Mouse (Mus musculus) liver, embryonic 14.5 days (tissue): Measurements from ENCODE around the gene Lsamp. TPM values are rescaled to one million over a fixed set of nuclear protein-coding genes. Genes with fewer than 3 reads are reported as not detected.

Source experiments
- ATAC-seq: fragments of 200-750 bp; cut with Nextera tagmentation; 2 replicates; pipeline ENCODE4 v1.8.0; 2017; ENCODE audit warnings: moderate number of reproducible peaks, mild to moderate bottlenecking, moderate library complexity; ENCODE audit not compliant: insufficient read depth
- DNase-seq, 3 experiments: peaks; one replicate each; pipeline ENCODE4 v3.0.0-alpha.2; 2012 to 2013; ENCODE audit warnings: low read depth in 3 of 3, low spot score in 3 of 3
- H3K27ac ChIP-seq: fragments of 300-500 bp; sonication (generic); 2 replicates; pipeline ENCODE4 v1.5.1; 2014; ENCODE audit warnings: moderate library complexity, mild to moderate bottlenecking, control low read depth, inconsistent platforms
- H3K27me3 ChIP-seq: fragments of 300-500 bp; sonication (generic); 2 replicates; pipeline ENCODE4 v1.6.1; 2014; ENCODE audit warnings: mild to moderate bottlenecking, low read length, moderate library complexity; ENCODE audit not compliant: control insufficient read depth, insufficient read depth
- H3K36me3 ChIP-seq: fragments of 300-500 bp; sonication (generic); replicated peaks from 2 replicates; pipeline ENCODE4 v1.6.1; 2014; ENCODE audit warnings: low read depth; ENCODE audit not compliant: control insufficient read depth, insufficient read depth
- H3K4me1 ChIP-seq, 2 experiments: fragments of 200-500 bp in 1 of 2; fragments of 300-500 bp in 1 of 2; sonication (generic) in 1 of 2; replicated peaks; 2 replicates each; pipeline ENCODE4 v1.6.1; 2012 to 2014; ENCODE audit warnings: antibody characterized with exemption in 1 of 2, inconsistent platforms in 1 of 2, low read length in 1 of 2; ENCODE audit not compliant: control insufficient read depth in 2 of 2, insufficient read depth in 2 of 2
- H3K4me2 ChIP-seq: fragments of 300-500 bp; sonication (generic); 2 replicates; pipeline ENCODE4 v1.6.1; 2014; ENCODE audit warnings: low read depth, mild to moderate bottlenecking, control low read depth, moderate library complexity
- H3K4me3 ChIP-seq, 2 experiments: fragments of 200-500 bp in 1 of 2; fragments of 300-500 bp in 1 of 2; sonication (generic) in 1 of 2; 2 replicates each; pipeline ENCODE4 v1.5.1; 2012 to 2014; ENCODE audit warnings: low read depth in 2 of 2, low read length in 2 of 2, mild to moderate bottlenecking in 2 of 2, control low read depth in 1 of 2, inconsistent platforms in 1 of 2, moderate library complexity in 1 of 2; ENCODE audit not compliant: insufficient read depth in 1 of 2
- H3K9ac ChIP-seq: fragments of 300-500 bp; sonication (generic); replicated peaks from 2 replicates; pipeline ENCODE4 v1.6.1; 2014; ENCODE audit warnings: mild to moderate bottlenecking, control low read depth, moderate library complexity
- H3K9me3 ChIP-seq: fragments of 300-500 bp; sonication (generic); 2 replicates; pipeline ENCODE4 v1.6.1; 2016; ENCODE audit warnings: low read length, mixed read lengths; ENCODE audit not compliant: control insufficient read depth
- CTCF ChIP-seq: IDR thresholded peaks from 2 replicates; pipeline ENCODE4 v1.5.1; 2016; ENCODE audit warnings: antibody characterized with exemption, low read depth, control low read depth
- EP300 ChIP-seq: IDR thresholded peaks from 2 replicates; pipeline ENCODE4 v1.6.1; 2016; ENCODE audit warnings: antibody characterized with exemption, low read depth
- WGBS: fragments of 180-500 bp; shearing (Covaris S2); extraction: QIAGEN DNeasy Blood & Tissue Kit; methylation state at CpG from one replicate; pipeline ENCODE4 v1.1.7; 2014; ENCODE audit not compliant: insufficient replicate concordance; 5-methylcytosine and 5-hydroxymethylcytosine counted together
- polyA plus RNA-seq, 2 experiments: library from polyadenylated mRNA; depleted of rRNA in 1 of 2; stranded (reverse) in 1 of 2; unstranded in 1 of 2; fragments of >200 nt; fragmentation: Nextera tagmentation in 1 of 2; extraction: Ambion mirVana in 1 of 2; gene quantifications; 2 replicates each; pipeline versions ENCODE4 v1.2.1 to v1.2.3; 2012 to 2014

Lsamp gene
- polyA plus RNA-seq, 2 experiments, result 0.03 to 0.06 TPM

GRCm38 (mm10) chr16:40971382-40971781 lies 987.2 kb downstream of the Lsamp start:
- no peaks in the 10 kb centered on the region for H3K9me3 ChIP-seq
- no peak for TF ChIP-seq EP300
- TF ChIP-seq CTCF, result no peak
- no peaks in the 10 kb centered on the region for H3K27me3 ChIP-seq
- H3K27ac ChIP-seq, result no peak overlapping the region
- no peaks in the 10 kb centered on the region for H3K4me1 ChIP-seq
- H3K4me2 ChIP-seq, result no peak overlapping the region
- no peak overlapping the region for H3K4me3 ChIP-seq
- no peak for ATAC-seq
- no peaks in the 10 kb centered on the region for H3K36me3 ChIP-seq
- WGBS, result 40% methylated on average over 3 of the region's 3 CpGs
- DNase-seq, result no peak
- no peak overlapping the region for H3K9ac ChIP-seq

- no peak overlapping the region for H3K4me3 ChIP-seq
- no peak overlapping the region for H3K27ac ChIP-seq
- H3K4me1 ChIP-seq, result no peaks in the 10 kb centered on the region
- H3K9me3 ChIP-seq, result no peaks in the 10 kb centered on the region
- TF ChIP-seq EP300 (no peak), CTCF (no peak)
- 40% methylated on average over 2 of the region's 2 CpGs for WGBS
- no peak for ATAC-seq
- no peaks in the 10 kb centered on the region for H3K36me3 ChIP-seq
- no peaks in the 10 kb centered on the region for H3K27me3 ChIP-seq
- no peak overlapping the region for H3K4me2 ChIP-seq
- no peak overlapping the region for H3K9ac ChIP-seq
- no peak for DNase-seq
Measured at GRCm38 (mm10) chr16:40974084-40974483, 989.9 kb downstream of the Lsamp start.

- no peak overlapping the region for H3K9ac ChIP-seq
- no peaks in the 10 kb centered on the region for H3K4me1 ChIP-seq
- no peak overlapping the region for H3K27ac ChIP-seq
- no peaks in the 10 kb centered on the region for H3K27me3 ChIP-seq
- DNase-seq, result no peak
- H3K4me2 ChIP-seq, result no peak overlapping the region
- no peaks in the 10 kb centered on the region for H3K36me3 ChIP-seq
- no peak for ATAC-seq
- H3K4me3 ChIP-seq, result no peak overlapping the region
- H3K9me3 ChIP-seq, result no peaks in the 10 kb centered on the region
- TF ChIP-seq CTCF (no peak), EP300 (no peak)
- WGBS, result 56% methylated on average over 3 of the region's 3 CpGs
Measured at GRCm38 (mm10) chr16:40983026-40983425, 998.9 kb downstream of the Lsamp start.

- Histone ChIP-seq H3K9ac (no peak overlapping the region), H3K27ac (no peak overlapping the region), H3K4me1 (no peaks in the 10 kb centered on the region), H3K36me3 (no peaks in the 10 kb centered on the region), H3K4me2 (no peak overlapping the region), H3K4me3 (no peak overlapping the region), H3K27me3 (no peaks in the 10 kb centered on the region), H3K9me3 (no peaks in the 10 kb centered on the region)
- ATAC-seq (no peak), DNase-seq (no peak)
- TF ChIP-seq EP300, result no peak
- TF ChIP-seq CTCF, result no peak
- 66% methylated on average over 5 of the region's 5 CpGs for WGBS
Measured at GRCm38 (mm10) chr16:41007569-41007968, 1023.4 kb downstream of the Lsamp start.

- Histone ChIP-seq H3K9me3 (no peaks in the 10 kb centered on the region), H3K36me3 (no peaks in the 10 kb centered on the region), H3K27ac (no peak overlapping the region), H3K9ac (no peak overlapping the region), H3K27me3 (no peaks in the 10 kb centered on the region), H3K4me3 (no peak overlapping the region), H3K4me2 (no peak overlapping the region), H3K4me1 (no peaks in the 10 kb centered on the region)
- TF ChIP-seq CTCF, result no peak
- no peak for TF ChIP-seq EP300
- no peak for ATAC-seq
- DNase-seq, result no peak
Measured at GRCm38 (mm10) chr16:41034746-41035145, 1050.6 kb downstream of the Lsamp start.

GRCm38 (mm10) chr16:41041686-41042085 lies 1057.5 kb downstream of the Lsamp start:
- H3K27ac ChIP-seq, result no peak overlapping the region
- H3K4me1 ChIP-seq, result no peaks in the 10 kb centered on the region
- no peak for TF ChIP-seq EP300
- TF ChIP-seq CTCF, result no peak
- H3K27me3 ChIP-seq, result no peaks in the 10 kb centered on the region
- H3K9me3 ChIP-seq, result no peaks in the 10 kb centered on the region
- no peak for ATAC-seq
- no peak overlapping the region for H3K4me2 ChIP-seq
- H3K9ac ChIP-seq, result no peak overlapping the region
- no peak overlapping the region for H3K4me3 ChIP-seq
- no peak for DNase-seq
- 44% methylated on average over 2 of the region's 2 CpGs for WGBS
- H3K36me3 ChIP-seq, result no peaks in the 10 kb centered on the region
